Mouse (Mus musculus) limb, embryonic 14.5 days (tissue): ENCODE data around the gene Epha3. TPM values are rescaled to one million over a fixed set of nuclear protein-coding genes. Genes with fewer than 3 reads are reported as not detected.

Experiments
- ATAC-seq: fragments of 200-750 bp; cut with Nextera tagmentation; 2 replicates; pipeline ENCODE4 v1.8.0; 2017; ENCODE audit warnings: low read depth, moderate number of reproducible peaks, moderate TSS enrichment; ENCODE audit not compliant: low FRiP score
- DNase-seq: peaks from one replicate; pipeline ENCODE4 v3.0.0-alpha.2; 2015; ENCODE audit warnings: low spot score
- H3K27ac ChIP-seq: fragments of 300-500 bp; sonication (generic); replicated peaks from 2 replicates; pipeline ENCODE4 v1.5.1; 2014; ENCODE audit warnings: low read depth, mild to moderate bottlenecking, low read length, moderate library complexity, mixed read lengths
- H3K27me3 ChIP-seq: fragments of 300-500 bp; sonication (generic); 2 replicates; pipeline ENCODE4 v1.6.1; 2014; ENCODE audit warnings: low read length, mixed read lengths; ENCODE audit not compliant: control insufficient read depth, insufficient read depth
- H3K36me3 ChIP-seq: fragments of 300-500 bp; sonication (generic); 2 replicates; pipeline ENCODE4 v1.6.1; 2014; ENCODE audit warnings: mild to moderate bottlenecking, low read length, moderate library complexity, mixed read lengths; ENCODE audit not compliant: control insufficient read depth, insufficient read depth
- H3K4me1 ChIP-seq: fragments of 300-500 bp; sonication (generic); 2 replicates; pipeline ENCODE4 v1.6.1; 2014; ENCODE audit warnings: antibody characterized with exemption, low read length, mixed read lengths; ENCODE audit not compliant: control insufficient read depth, insufficient read depth
- H3K4me2 ChIP-seq: fragments of 300-500 bp; sonication (generic); replicated peaks from 2 replicates; pipeline ENCODE4 v1.6.1; 2014; ENCODE audit warnings: low read depth, mild to moderate bottlenecking, low read length, moderate library complexity; ENCODE audit not compliant: severe bottlenecking
- H3K4me3 ChIP-seq: fragments of 300-500 bp; sonication (generic); replicated peaks from 2 replicates; pipeline ENCODE4 v1.5.1; 2014; ENCODE audit warnings: low read length
- H3K9ac ChIP-seq: fragments of 300-500 bp; sonication (generic); 2 replicates; pipeline ENCODE4 v1.6.1; 2014; ENCODE audit warnings: mild to moderate bottlenecking, low read depth, low read length, moderate library complexity; ENCODE audit not compliant: severe bottlenecking
- H3K9me3 ChIP-seq: fragments of 300-500 bp; sonication (generic); 2 replicates; pipeline ENCODE4 v1.6.1; 2016; ENCODE audit warnings: low read length; ENCODE audit not compliant: control insufficient read depth
- POLR2A ChIP-seq: fragments of 200-500 bp; IDR thresholded peaks from 2 replicates; pipeline ENCODE4 v1.8.0; 2012; ENCODE audit warnings: inconsistent platforms, mild to moderate bottlenecking, moderate library complexity, borderline replicate concordance; ENCODE audit not compliant: insufficient read depth, insufficient read length; ENCODE audit errors: extremely low read depth
- WGBS: fragments of 180-500 bp; shearing (Covaris S2); extraction: QIAGEN DNeasy Blood & Tissue Kit; methylation state at CpG from one replicate; pipeline ENCODE4 v1.1.7; 2014; 5-methylcytosine and 5-hydroxymethylcytosine counted together
- polyA plus RNA-seq, 2 experiments: library from polyadenylated mRNA; depleted of rRNA in 1 of 2; stranded (reverse) in 1 of 2; unstranded in 1 of 2; fragments of >200 nt; fragmentation: Nextera tagmentation in 1 of 2; extraction: Ambion mirVana in 1 of 2; gene quantifications; 2 replicates each; pipeline versions ENCODE4 v1.2.1 to v1.2.3; 2012 to 2014

Epha3 gene
- polyA plus RNA-seq, 2 experiments: 15.7 to 26.6 TPM

GRCm38 (mm10) chr16:63745465-63745864, 118.5 kb downstream of the Epha3 start:
- Histone ChIP-seq H3K36me3 (no peaks in the 10 kb centered on the region), H3K4me2 (no peak overlapping the region), H3K27ac (no peak overlapping the region), H3K9ac (no peak overlapping the region), H3K4me3 (no peak overlapping the region), H3K4me1 (no peaks in the 10 kb centered on the region), H3K9me3 (no peaks in the 10 kb centered on the region), H3K27me3 (no peaks in the 10 kb centered on the region)
- no peak for TF ChIP-seq POLR2A
- 53% methylated on average over 5 of the region's 5 CpGs for WGBS
- DNase-seq: no peak
- ATAC-seq: no peak

- Histone ChIP-seq H3K27me3 (no peaks in the 10 kb centered on the region), H3K9ac (no peak overlapping the region), H3K27ac (no peak overlapping the region), H3K36me3 (no peaks in the 10 kb centered on the region), H3K9me3 (no peaks in the 10 kb centered on the region), H3K4me1 (no peaks in the 10 kb centered on the region), H3K4me2 (no peak overlapping the region), H3K4me3 (no peak overlapping the region)
- ATAC-seq (no peak), DNase-seq (no peak)
- 65% methylated on average over 9 of the region's 9 CpGs for WGBS
- no peak for TF ChIP-seq POLR2A
These were observed 120.6 kb downstream of the Epha3 start for GRCm38 (mm10) chr16:63743208-63743854.

GRCm38 (mm10) chr16:63719235-63719634, 144.7 kb downstream of the Epha3 start:
- H3K4me3 ChIP-seq: no peak overlapping the region
- no peaks in the 10 kb centered on the region for H3K9me3 ChIP-seq
- ATAC-seq (no peak), DNase-seq (no peak)
- 72% methylated on average over 1 of the region's 1 CpGs for WGBS
- no peaks in the 10 kb centered on the region for H3K4me1 ChIP-seq
- no peak overlapping the region for H3K9ac ChIP-seq
- H3K36me3 ChIP-seq: no peaks in the 10 kb centered on the region
- no peak overlapping the region for H3K4me2 ChIP-seq
- H3K27me3 ChIP-seq: no peaks in the 10 kb centered on the region
- TF ChIP-seq POLR2A: no peak
- no peak overlapping the region for H3K27ac ChIP-seq

GRCm38 (mm10) chr16:63717317-63717716, 146.7 kb downstream of the Epha3 start:
- Histone ChIP-seq H3K36me3 (no peaks in the 10 kb centered on the region), H3K4me1 (no peaks in the 10 kb centered on the region), H3K4me2 (no peak overlapping the region), H3K4me3 (no peak overlapping the region), H3K27me3 (no peaks in the 10 kb centered on the region), H3K9me3 (no peaks in the 10 kb centered on the region), H3K27ac (no peak overlapping the region), H3K9ac (no peak overlapping the region)
- TF ChIP-seq POLR2A: no peak
- DNase-seq: no peak
- WGBS: 78% methylated on average over 4 of the region's 4 CpGs
- no peak for ATAC-seq

- peak overlapping the region; percentile 35 for H3K27ac ChIP-seq
- H3K36me3 ChIP-seq: no peaks in the 10 kb centered on the region
- H3K4me2 ChIP-seq: peak overlapping the region; percentile 35
- 32% methylated on average over 17 of the region's 17 CpGs for WGBS
- no peaks in the 10 kb centered on the region for H3K27me3 ChIP-seq
- DNase-seq (peak; percentile 31), ATAC-seq (peak; percentile 65)
- no peak for TF ChIP-seq POLR2A
- 0 out of 2 replicates have a peak overlapping the region, but pooled peaks have one; percentile 28 for H3K9ac ChIP-seq
- H3K4me3 ChIP-seq: no peak overlapping the region
- H3K9me3 ChIP-seq: no peaks in the 10 kb centered on the region
- H3K4me1 ChIP-seq: peaks cover 10% of the 10 kb centered on the region
These were observed 156.8 kb downstream of the Epha3 start for GRCm38 (mm10) chr16:63706912-63707868.
